14 mouse cellular contexts compared by ENCODE assay signal in genomic region chr5:150257764-150258163, GRCm38 (mm10).
A peak's percentile ranks its signal among the peaks of the same experiment; 100 is the strongest.
DNase-seq lines count a peak whose midpoint lies in the region; ATAC-seq and TF ChIP-seq lines count a peak whose summit lies in the region.
"Had no signal": no experiment of that assay in that cellular context is flagged by ENCODE, and none has a peak within 500 bp of the region (broad histone marks: within the 10 kb centered on the region; RNA-seq: fewer than 3 reads in every experiment).

No protein-coding gene starts in this region.

- no peaks in the 10 kb centered on the region for H3K36me3 ChIP-seq in heart, postnatal 0 days (replicated peaks; ENCODE audit: control insufficient read depth, insufficient read depth, low read length)
- H3K36me3 ChIP-seq in lung, embryonic 14.5 days (ENCODE audit: insufficient read depth) = no peaks in the 10 kb centered on the region
- no peaks in the 10 kb centered on the region for H3K36me3 ChIP-seq in neural tube, embryonic 15.5 days
- H3K36me3 ChIP-seq: midbrain, embryonic 10.5 days had no signal

- no peak for DNase-seq in heart, postnatal 0 days (ENCODE audit: low spot score)
- no peak for DNase-seq in heart, adult 8-10 months (ENCODE audit: low spot score)
- no peak for DNase-seq in lung, embryonic 14.5 days
- no peak for DNase-seq in lung, postnatal 36 days
- peak; percentile 43 for DNase-seq in R1 (ENCODE audit: low read depth, low spot score)
- no peak for DNase-seq in frontal cortex, postnatal 25 days (ENCODE audit: low spot score in 2 of 2)
- DNase-seq: cerebellum, adult 18-20 months; heart, postnatal 14 days; kidney, postnatal 14 days; lung, adult 18-20 months; spleen, adult 18-20 months; thymus, adult 2 months had no signal

- no peak overlapping the region for H3K4me3 ChIP-seq in heart, postnatal 0 days (ENCODE audit: low read depth, low read length)
- no peak overlapping the region for H3K4me3 ChIP-seq in lung, embryonic 14.5 days (ENCODE audit: low read depth, low read length)
- no peak overlapping the region for H3K4me3 ChIP-seq in neural tube, embryonic 15.5 days (replicated peaks)
- H3K4me3 ChIP-seq: midbrain, embryonic 10.5 days had no signal

- no peaks in the 10 kb centered on the region for H3K9me3 ChIP-seq in heart, postnatal 0 days (replicated peaks; ENCODE audit: control insufficient read depth, low read length)
- H3K9me3 ChIP-seq in lung, embryonic 14.5 days (ENCODE audit: low read depth, low read length) = no peaks in the 10 kb centered on the region
- no peaks in the 10 kb centered on the region for H3K9me3 ChIP-seq in neural tube, embryonic 15.5 days (replicated peaks)
- H3K9me3 ChIP-seq: midbrain, embryonic 10.5 days had no signal

- no peaks in the 10 kb centered on the region for H3K27me3 ChIP-seq in heart, postnatal 0 days (ENCODE audit: control insufficient read depth, insufficient read depth, low read length)
- H3K27me3 ChIP-seq in lung, embryonic 14.5 days (ENCODE audit: insufficient read depth, low read length) = no peaks in the 10 kb centered on the region
- no peaks in the 10 kb centered on the region for H3K27me3 ChIP-seq in neural tube, embryonic 15.5 days (replicated peaks)

- H3K27ac ChIP-seq in heart, postnatal 0 days (ENCODE audit: low read depth) = no peak overlapping the region
- no peak overlapping the region for H3K27ac ChIP-seq in lung, embryonic 14.5 days (ENCODE audit: low read depth)
- 0 out of 2 replicates have a peak overlapping the region, but pooled peaks have one; percentile 91 for H3K27ac ChIP-seq in neural tube, embryonic 15.5 days (replicated peaks)
- H3K27ac ChIP-seq: midbrain, embryonic 10.5 days had no signal

- TF ChIP-seq EP300 in heart, postnatal 0 days (IDR thresholded peaks at IDR 0.05; ENCODE audit: low read depth) = no peak

- WGBS in heart, postnatal 0 days = 81% methylated on average over 7 of the region's 7 CpGs
- 73% methylated on average over 7 of the region's 7 CpGs for WGBS in lung, embryonic 14.5 days
- 86% methylated on average over 7 of the region's 7 CpGs for WGBS in neural tube, embryonic 15.5 days

- no peak overlapping the region for H3K9ac ChIP-seq in heart, postnatal 0 days (replicated peaks; ENCODE audit: low read depth, low read length)
- no peak overlapping the region for H3K9ac ChIP-seq in lung, embryonic 14.5 days
- H3K9ac ChIP-seq in neural tube, embryonic 15.5 days (replicated peaks) = no peak overlapping the region

- 0 out of 2 replicates have a peak, but pooled peaks have one; percentile 29 for TF ChIP-seq CTCF in heart, postnatal 0 days (IDR thresholded peaks at IDR 0.05; ENCODE audit: low read depth)
- peak; percentile 38; the same call in 1 of the 2 replicates for TF ChIP-seq CTCF in lung, embryonic 14.5 days (IDR thresholded peaks at IDR 0.05; ENCODE audit: low read depth)

- no peak overlapping the region for H3K4me2 ChIP-seq in heart, postnatal 0 days (ENCODE audit: low read depth, low read length)
- H3K4me2 ChIP-seq in lung, embryonic 14.5 days = no peak overlapping the region
- peak overlapping the region; percentile 71; the same call in 1 of the 2 replicates for H3K4me2 ChIP-seq in neural tube, embryonic 15.5 days

- H3K4me1 ChIP-seq in heart, postnatal 0 days (ENCODE audit: control insufficient read depth, insufficient read depth) = peaks cover 24% of the 10 kb centered on the region
- no peaks in the 10 kb centered on the region for H3K4me1 ChIP-seq in lung, embryonic 14.5 days (ENCODE audit: insufficient read depth)
- H3K4me1 ChIP-seq in neural tube, embryonic 15.5 days = peaks cover 24% of the 10 kb centered on the region

- no peak for ATAC-seq in heart, postnatal 0 days (ENCODE audit: insufficient read depth, low read depth)
- ATAC-seq in lung, embryonic 14.5 days (ENCODE audit: insufficient read depth) = no peak
- no peak for ATAC-seq in neural tube, embryonic 15.5 days (ENCODE audit: low FRiP score)
